Mouse (Mus musculus): ENCODE results near the gene E2f2. TPM values are rescaled to one million over a fixed set of nuclear protein-coding genes. Genes with fewer than 3 reads are reported as not detected.

Gene E2f2
- total RNA-seq, 4 experiments from 2014 or later: 0.57 to 1.2 (median 0.98) TPM

GRCm38 (mm10) chr4:136239622-136240021 lies 67.4 kb downstream of the E2f2 start:
- peak; percentile 78 to 82 for DNase-seq (ENCODE audit: low spot score in 2 of 2)

GRCm38 (mm10) chr4:136240123-136240522 lies 67.9 kb downstream of the E2f2 start:
- DNase-seq (ENCODE audit: low spot score in 2 of 2): no peak

GRCm38 (mm10) chr4:136240955-136241354 lies 68.8 kb downstream of the E2f2 start:
- no peak for DNase-seq (ENCODE audit: low spot score in 2 of 2)

- DNase-seq (ENCODE audit: low spot score in 2 of 2): no peak
Observed at GRCm38 (mm10) chr4:136242065-136242703, 70.0 kb downstream of the E2f2 start.

- no peak for DNase-seq (ENCODE audit: low spot score in 2 of 2)
Observed at GRCm38 (mm10) chr4:136242728-136243127, 70.5 kb downstream of the E2f2 start.

- DNase-seq (ENCODE audit: low spot score in 2 of 2): no peak
Observed at GRCm38 (mm10) chr4:136244208-136244607, 72.0 kb downstream of the E2f2 start.

Other genes starting within 250 kb of the E2f2 start
- 10 to 100 TPM; 34.6 to 39.1 (median 37.6) TPM for gene Hmgcl, start 225.9 kb upstream of the E2f2 start, total RNA-seq (2022)
- 10 to 100 TPM; 22.3 to 28.1 (median 26.3) TPM for gene Gale, start 208.7 kb upstream of the E2f2 start, total RNA-seq (2022)
- 100 to 1,000 TPM in 2 of 4 experiments, 10 to 100 TPM in 2; 94.3 to 103 (median 98.5) TPM for gene Lypla2, start 199.8 kb upstream of the E2f2 start, total RNA-seq (2022)
- 10 to 100 TPM; 79.8 to 89.2 (median 83.7) TPM for gene Pithd1, start 185.1 kb upstream of the E2f2 start, total RNA-seq (2022)
- gene Eloa, start 150.6 kb upstream of the E2f2 start, total RNA-seq (2022): 10 to 100 TPM; 26.3 to 30.5 (median 28.8) TPM
- gene Rpl11, start 119.0 kb upstream of the E2f2 start, total RNA-seq (2022): 100 to 1,000 TPM; 193 to 354 (median 274) TPM
- 10 to 100 TPM; 40.5 to 59.5 (median 48.7) TPM for gene Id3, start 28.9 kb upstream of the E2f2 start, total RNA-seq (2022)
- 1 to 10 TPM; 2.5 to 6.3 (median 4.6) TPM for gene Asap3, start 34.0 kb downstream of the E2f2 start, total RNA-seq (2022)
- under 1 TPM in 3 of 4 experiments, not detected in 1; 0.45 to 0.94 (median 0.64) TPM for gene Tcea3, start 75.3 kb downstream of the E2f2 start, total RNA-seq (2022)
- 10 to 100 TPM; 34.4 to 60.0 (median 42.5) TPM for gene Zfp46, start 112.3 kb downstream of the E2f2 start, total RNA-seq (2022)
- gene Hnrnpr, start 138.5 kb downstream of the E2f2 start, total RNA-seq (2022): 100 to 1,000 TPM in 1 of 4 experiments, 10 to 100 TPM in 3; 76.5 to 101 (median 87.2) TPM